Mouse (Mus musculus) CH12.LX (cell line): ENCODE measurements at regions not wholly inside any gene's neighbourhood (a gene's known extent, or its start where the extent isn't known, plus 50 kb on each side); places are given as distances from the start of the nearest gene placed in this dataset.

Experiments used
- CTCF ChIP-seq, 2 experiments: IDR thresholded peaks in 1 of 2; conservative IDR thresholded peaks in 1 of 2; 2 replicates each; pipeline ENCODE4 v1.5.1; 2011 to 2012; ENCODE audit warnings: low read depth in 2 of 2, low read length in 2 of 2, improper control_type of control experiment in 1 of 2, inconsistent platforms in 1 of 2, mild to moderate bottlenecking in 1 of 2, moderate library complexity in 1 of 2
- ELF1 ChIP-seq: IDR thresholded peaks from 2 replicates; pipeline ENCODE4 v1.6.1; 2014; ENCODE audit warnings: low read depth, mild to moderate bottlenecking, inconsistent platforms, low read length, improper control_type of control experiment
- EP300 ChIP-seq: IDR thresholded peaks from 2 replicates; pipeline ENCODE4 v1.6.1; 2011; ENCODE audit warnings: low read length, improper control_type of control experiment
- KAT2A ChIP-seq: IDR thresholded peaks from 2 replicates; pipeline ENCODE4 v1.6.1; 2012; ENCODE audit warnings: low read length, improper control_type of control experiment, inconsistent platforms; ENCODE audit not compliant: insufficient replicate concordance
- MAFK ChIP-seq: IDR thresholded peaks from 2 replicates; pipeline ENCODE4 v1.6.1; 2011; ENCODE audit warnings: low read length, improper control_type of control experiment; ENCODE audit not compliant: insufficient replicate concordance
- MAX ChIP-seq: IDR thresholded peaks from 2 replicates; pipeline ENCODE4 v1.6.1; 2011; ENCODE audit warnings: low read length, improper control_type of control experiment
- MEF2A ChIP-seq: IDR thresholded peaks from 2 replicates; pipeline ENCODE4 v1.6.1; 2014; ENCODE audit warnings: low read depth, mild to moderate bottlenecking, inconsistent platforms, low read length, improper control_type of control experiment, borderline replicate concordance
- POLR2A ChIP-seq: IDR thresholded peaks from 2 replicates; pipeline ENCODE4 v1.6.1; 2011; ENCODE audit warnings: low read depth, mild to moderate bottlenecking, improper control_type of control experiment, low read length
- UBTF ChIP-seq: IDR thresholded peaks from 2 replicates; pipeline ENCODE4 v1.6.1; 2012; ENCODE audit warnings: low read depth, mild to moderate bottlenecking, inconsistent platforms, low read length, improper control_type of control experiment, moderate library complexity
- USF2 ChIP-seq: conservative IDR thresholded peaks from 2 replicates; pipeline ENCODE4 v1.6.1; 2011; ENCODE audit warnings: low read depth, low read length, improper control_type of control experiment
- ZNF384 ChIP-seq: IDR thresholded peaks from 2 replicates; pipeline ENCODE4 v1.6.1; 2012; ENCODE audit warnings: low read depth, low read length, improper control_type of control experiment, inconsistent platforms

GRCm38 (mm10) chr10:56673919-56674318 lies 296.8 kb downstream of the Gja1 start:
- TF ChIP-seq ZNF384 (no peak), MAFK (no peak), USF2 (no peak), MAX (no peak), EP300 (no peak), KAT2A (no peak), ELF1 (no peak), CTCF (conservative IDR thresholded peaks at IDR 0.05 in 1 of 2, IDR thresholded peaks at IDR 0.05 in 1 of 2; ENCODE audit: low read depth in 2 of 2, low read length in 2 of 2) (no peak), MEF2A (no peak), UBTF (no peak), POLR2A (no peak)
